Mouse (Mus musculus) brain, embryonic 14.5 days (tissue): ENCODE results near the gene Mettl21e. TPM values are rescaled to one million over a fixed set of nuclear protein-coding genes. Genes with fewer than 3 reads are reported as not detected.
A peak's percentile ranks its signal among the peaks of the same experiment; 100 is the strongest.
"Not testable (repeated sequence)": the region's sequence is repeated elsewhere in the genome, so short reads cannot be mapped to it uniquely, and the experiment has no call there.

Experiments used
- DNase-seq: peaks from one replicate; pipeline ENCODE4 v3.0.0-alpha.2; 2011; ENCODE audit warnings: low read depth
- CTCF ChIP-seq: fragments of 200-500 bp; IDR thresholded peaks from 2 replicates; pipeline ENCODE4 v1.5.1; 2012; ENCODE audit warnings: inconsistent platforms, mild to moderate bottlenecking, moderate library complexity, borderline replicate concordance; ENCODE audit not compliant: insufficient read depth, insufficient read length; ENCODE audit errors: extremely low read depth
- POLR2A ChIP-seq: fragments of 200-500 bp; IDR thresholded peaks from 2 replicates; pipeline ENCODE4 v1.6.1; 2012; ENCODE audit warnings: mild to moderate bottlenecking, inconsistent platforms, borderline replicate concordance; ENCODE audit not compliant: poor library complexity, insufficient read depth, insufficient read length, severe bottlenecking; ENCODE audit errors: extremely low read depth
- polyA plus RNA-seq: library from polyadenylated mRNA; depleted of rRNA; stranded (reverse); fragments of >200 nt; gene quantifications from 2 replicates; pipeline ENCODE4 v1.2.3, GENCODE M21; 2012; rRNA removed

Mettl21e gene
- polyA plus RNA-seq: not detected in 2 replicates

- DNase-seq: no peak
- TF ChIP-seq CTCF: no peak
- TF ChIP-seq POLR2A: no peak
Observed at GRCm38 (mm10) chr1:44218876-44219275, at the start of gene Mettl21e. TSS of gene Mettl21e (minus strand) at chr1:44218961.

- not testable (repeated sequence) for DNase-seq
Observed at GRCm38 (mm10) chr1:44240440-44240839, 21.7 kb upstream of the Mettl21e start.

- TF ChIP-seq POLR2A: no peak
- TF ChIP-seq CTCF: no peak
- no peak for DNase-seq
Observed at GRCm38 (mm10) chr1:44239969-44240368, 21.2 kb upstream of the Mettl21e start.

GRCm38 (mm10) chr1:44237305-44237704, 18.5 kb upstream of the Mettl21e start:
- DNase-seq: no peak
- TF ChIP-seq CTCF (no peak), POLR2A (no peak)

- no peak for DNase-seq
Observed at GRCm38 (mm10) chr1:44235311-44235710, 16.6 kb upstream of the Mettl21e start.

GRCm38 (mm10) chr1:44234531-44234930, 15.8 kb upstream of the Mettl21e start:
- not testable (repeated sequence) for DNase-seq

More at GRCm38 (mm10) chr1:44235311-44235710, 16.6 kb upstream of the Mettl21e start:
- TF ChIP-seq CTCF (no peak), POLR2A (no peak)

- peak; percentile 69 for DNase-seq
- no peak for TF ChIP-seq POLR2A
- TF ChIP-seq CTCF: peak; percentile 62; the same call in 1 of the 2 replicates
Observed at GRCm38 (mm10) chr1:44229044-44229443, 10.3 kb upstream of the Mettl21e start.

GRCm38 (mm10) chr1:44217118-44217517, 1.6 kb downstream of the Mettl21e start:
- DNase-seq: peak; percentile 41

GRCm38 (mm10) chr1:44216352-44217116, 2.2 kb downstream of the Mettl21e start:
- TF ChIP-seq CTCF: no peak
- no peak for TF ChIP-seq POLR2A
- DNase-seq: peak; percentile 69

More at GRCm38 (mm10) chr1:44217118-44217517, 1.6 kb downstream of the Mettl21e start:
- TF ChIP-seq CTCF: no peak
- TF ChIP-seq POLR2A: no peak

- no peak for TF ChIP-seq POLR2A
- TF ChIP-seq CTCF: no peak
- peak; percentile 12 for DNase-seq
Observed at GRCm38 (mm10) chr1:44214443-44214842, 4.3 kb downstream of the Mettl21e start.

GRCm38 (mm10) chr1:44202876-44203275, 15.9 kb downstream of the Mettl21e start:
- TF ChIP-seq POLR2A (no peak), CTCF (no peak)

GRCm38 (mm10) chr1:44198273-44199171, 20.2 kb downstream of the Mettl21e start:
- DNase-seq: peak; percentile 27
- no peak for TF ChIP-seq CTCF
- no peak for TF ChIP-seq POLR2A

More at GRCm38 (mm10) chr1:44202876-44203275, 15.9 kb downstream of the Mettl21e start:
- DNase-seq: no peak

GRCm38 (mm10) chr1:44186396-44186795, 32.4 kb downstream of the Mettl21e start:
- DNase-seq: no peak

More at GRCm38 (mm10) chr1:44186396-44186795, 32.4 kb downstream of the Mettl21e start:
- TF ChIP-seq CTCF (no peak), POLR2A (no peak)
